Mouse (Mus musculus): ENCODE measurements around the gene Kdm2a. TPM values are rescaled to one million over a fixed set of nuclear protein-coding genes. Genes with fewer than 3 reads are reported as not detected.

The Kdm2a gene
- polyA plus RNA-seq, 1 experiment from 2014 or later: 48.3 TPM

DNA sequence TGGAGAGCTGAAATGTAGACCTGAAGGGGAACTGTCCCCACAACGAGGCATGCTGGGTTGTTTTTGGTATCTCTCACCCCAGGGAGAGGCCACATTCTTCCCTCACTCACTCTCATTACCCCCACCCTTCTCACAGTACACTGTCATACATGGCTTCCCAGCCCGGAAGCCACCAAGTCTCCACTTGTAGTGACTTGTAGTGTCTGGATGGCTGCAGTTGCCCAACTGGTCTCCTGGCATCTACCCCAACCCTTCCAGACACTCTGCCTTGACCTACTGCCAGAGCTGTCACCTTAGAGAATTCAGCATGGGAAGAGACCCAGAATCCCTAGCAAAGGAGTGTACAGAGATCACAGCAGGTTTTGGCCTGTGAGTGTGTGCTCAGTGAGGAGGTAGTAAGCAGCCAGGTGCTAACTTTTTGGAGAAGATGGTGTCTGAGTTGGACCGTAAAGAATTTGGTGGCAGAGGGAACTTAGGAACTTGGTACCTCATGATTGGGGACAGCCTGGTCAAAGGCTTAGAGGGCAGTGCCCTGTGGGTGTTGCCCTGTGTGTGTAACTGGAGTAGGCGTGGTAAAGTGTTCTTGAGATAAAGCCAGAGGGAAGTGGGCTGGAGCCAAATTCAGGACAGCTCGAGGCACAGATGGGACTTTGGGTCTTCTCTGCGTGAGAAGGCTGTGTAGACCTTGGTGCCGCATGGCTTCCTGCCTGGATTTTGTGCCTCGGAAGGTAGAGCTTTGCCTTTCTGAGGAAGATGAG, 22.2 kb upstream of the Kdm2a start:
- H3K9ac ChIP-seq (ENCODE audit: low read depth, low read length): no peak overlapping the region
- DNase-seq (ENCODE audit: low spot score): no peak
- no peaks in the 10 kb centered on the region for H3K9me3 ChIP-seq (ENCODE audit: control insufficient read depth, low read length)
- H3K27ac ChIP-seq (replicated peaks; ENCODE audit: low read depth, low read length): no peak overlapping the region
- H3K27me3 ChIP-seq (replicated peaks; ENCODE audit: control insufficient read depth, insufficient read depth, low read length): no peaks in the 10 kb centered on the region
- peaks cover 33% of the 10 kb centered on the region for H3K36me3 ChIP-seq (ENCODE audit: control insufficient read depth, insufficient read depth, low read length)
- no peak overlapping the region for H3K4me2 ChIP-seq (ENCODE audit: low read depth, low read length)
- 0 out of 2 replicates have a peak, but pooled peaks have one; percentile 24 for ATAC-seq (ENCODE audit: low read depth)
- no peaks in the 10 kb centered on the region for H3K4me1 ChIP-seq (ENCODE audit: control insufficient read depth, insufficient read depth, low read length)
- H3K4me3 ChIP-seq (ENCODE audit: low read depth, low read length): no peak overlapping the region
- 81% methylated on average over 8 of the region's 8 CpGs for WGBS

DNA sequence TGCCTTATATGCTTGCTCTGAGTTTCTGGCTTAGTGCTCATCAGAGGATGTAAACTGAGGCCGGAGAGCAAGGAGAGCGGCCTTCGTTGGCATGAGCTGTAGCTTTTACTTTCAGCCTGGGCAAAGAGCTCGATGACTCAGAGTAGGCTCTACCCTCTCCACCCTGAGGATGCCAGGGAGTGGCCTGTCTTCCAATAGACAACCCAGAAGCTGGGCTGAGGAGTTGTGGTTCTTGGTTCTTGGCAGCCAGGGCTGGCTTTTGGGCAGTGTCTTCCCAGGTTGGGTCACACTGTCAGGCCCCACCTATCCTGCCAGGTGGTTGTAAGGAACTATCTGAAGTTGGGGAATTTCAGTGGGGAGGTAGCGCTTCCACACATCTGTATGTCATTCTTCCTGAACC, 21.6 kb upstream of the Kdm2a start:
- Histone ChIP-seq H3K9me3 (ENCODE audit: control insufficient read depth, low read length) (no peaks in the 10 kb centered on the region), H3K36me3 (ENCODE audit: control insufficient read depth, insufficient read depth, low read length) (peaks cover 27% of the 10 kb centered on the region), H3K27me3 (replicated peaks; ENCODE audit: control insufficient read depth, insufficient read depth, low read length) (no peaks in the 10 kb centered on the region), H3K27ac (replicated peaks; ENCODE audit: low read depth, low read length) (no peak overlapping the region), H3K4me3 (ENCODE audit: low read depth, low read length) (no peak overlapping the region), H3K9ac (ENCODE audit: low read depth, low read length) (no peak overlapping the region), H3K4me1 (ENCODE audit: control insufficient read depth, insufficient read depth, low read length) (no peaks in the 10 kb centered on the region), H3K4me2 (ENCODE audit: low read depth, low read length) (no peak overlapping the region)
- DNase-seq (ENCODE audit: low spot score) (no peak), ATAC-seq (ENCODE audit: low read depth) (no peak)
- WGBS: 95% methylated on average over 5 of the region's 5 CpGs

DNA sequence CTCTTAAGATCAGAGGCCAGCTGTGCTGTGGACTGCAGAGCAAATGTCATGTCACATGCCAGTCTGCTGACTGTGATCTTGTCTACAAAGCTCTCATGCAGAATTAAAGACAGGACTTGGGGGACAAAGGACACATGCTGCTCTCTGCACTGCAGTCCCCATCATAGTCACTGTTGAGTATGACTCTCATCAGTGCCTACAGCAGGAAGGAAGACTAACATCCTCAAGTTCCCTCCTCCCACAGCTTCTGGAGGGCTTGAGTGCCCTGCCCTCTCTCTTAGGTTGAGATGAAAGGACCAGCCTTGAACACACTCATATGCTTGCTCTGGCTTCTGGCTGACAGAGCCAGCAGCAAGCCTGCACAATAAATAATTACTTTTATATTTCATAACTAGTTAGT, 19.6 kb upstream of the Kdm2a start:
- Histone ChIP-seq H3K4me3 (ENCODE audit: low read depth, low read length) (no peak overlapping the region), H3K9ac (ENCODE audit: low read depth, low read length) (no peak overlapping the region), H3K4me1 (ENCODE audit: control insufficient read depth, insufficient read depth, low read length) (no peaks in the 10 kb centered on the region), H3K9me3 (ENCODE audit: control insufficient read depth, low read length) (no peaks in the 10 kb centered on the region), H3K27me3 (replicated peaks; ENCODE audit: control insufficient read depth, insufficient read depth, low read length) (no peaks in the 10 kb centered on the region), H3K27ac (replicated peaks; ENCODE audit: low read depth, low read length) (no peak overlapping the region), H3K4me2 (ENCODE audit: low read depth, low read length) (no peak overlapping the region), H3K36me3 (ENCODE audit: control insufficient read depth, insufficient read depth, low read length) (peaks cover 9% of the 10 kb centered on the region)
- DNase-seq (ENCODE audit: low spot score): no peak
- ATAC-seq (ENCODE audit: low read depth): no peak

DNA sequence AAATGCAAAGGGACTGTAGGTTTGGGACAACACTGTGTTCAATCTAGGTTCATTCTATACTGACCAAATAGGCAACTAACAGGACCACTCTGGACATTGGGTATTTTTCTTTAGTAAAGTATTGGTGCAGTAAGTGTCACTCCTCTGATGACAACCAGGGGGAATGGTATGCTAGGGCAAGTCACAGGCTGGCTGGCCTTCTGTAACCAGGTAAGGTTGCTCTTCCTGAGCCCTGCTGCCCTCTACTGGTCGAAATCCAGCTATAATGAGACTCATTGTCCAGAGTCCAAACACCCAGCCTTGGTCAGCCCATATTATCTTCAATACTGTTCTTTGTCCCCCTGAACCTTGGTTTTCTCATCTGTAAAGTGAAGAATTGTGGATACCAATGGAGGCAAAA, 19.1 kb upstream of the Kdm2a start:
- DNase-seq (ENCODE audit: low spot score) (peak; percentile 69), ATAC-seq (ENCODE audit: low read depth) (peak; percentile 41; the same call in 1 of the 2 replicates)
- WGBS: 11% methylated on average over 1 of the region's 1 CpGs
- Histone ChIP-seq H3K4me1 (ENCODE audit: control insufficient read depth, insufficient read depth, low read length) (no peaks in the 10 kb centered on the region), H3K9ac (ENCODE audit: low read depth, low read length) (no peak overlapping the region), H3K4me2 (ENCODE audit: low read depth, low read length) (no peak overlapping the region), H3K27me3 (replicated peaks; ENCODE audit: control insufficient read depth, insufficient read depth, low read length) (no peaks in the 10 kb centered on the region), H3K9me3 (ENCODE audit: control insufficient read depth, low read length) (no peaks in the 10 kb centered on the region), H3K27ac (replicated peaks; ENCODE audit: low read depth, low read length) (no peak overlapping the region), H3K36me3 (ENCODE audit: control insufficient read depth, insufficient read depth, low read length) (peaks cover 7% of the 10 kb centered on the region; the same call in 1 of the 2 replicates), H3K4me3 (ENCODE audit: low read depth, low read length) (no peak overlapping the region)

DNA sequence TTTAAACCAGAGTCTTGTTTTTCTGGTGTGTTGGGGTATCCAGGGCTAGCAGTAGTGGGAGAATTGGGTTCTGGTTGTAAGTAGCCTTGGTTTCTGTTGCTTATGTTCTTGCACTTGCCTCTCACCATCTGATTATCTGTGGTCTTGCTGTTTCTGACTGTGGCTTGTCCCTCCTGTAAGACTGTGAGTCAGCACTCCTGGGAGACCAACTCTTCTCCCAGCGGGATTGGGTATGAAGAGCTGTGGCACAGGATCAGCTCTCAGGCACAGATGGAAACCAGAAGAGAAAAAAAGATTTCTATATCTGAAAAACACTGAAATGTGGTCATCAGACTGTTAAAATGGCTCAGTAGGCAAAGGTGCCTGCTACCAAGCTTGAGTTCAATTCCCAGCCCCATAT, 16.5 kb upstream of the Kdm2a start:
- WGBS: 71% methylated on average over 1 of the region's 1 CpGs
- DNase-seq (ENCODE audit: low spot score): no peak

DNA sequence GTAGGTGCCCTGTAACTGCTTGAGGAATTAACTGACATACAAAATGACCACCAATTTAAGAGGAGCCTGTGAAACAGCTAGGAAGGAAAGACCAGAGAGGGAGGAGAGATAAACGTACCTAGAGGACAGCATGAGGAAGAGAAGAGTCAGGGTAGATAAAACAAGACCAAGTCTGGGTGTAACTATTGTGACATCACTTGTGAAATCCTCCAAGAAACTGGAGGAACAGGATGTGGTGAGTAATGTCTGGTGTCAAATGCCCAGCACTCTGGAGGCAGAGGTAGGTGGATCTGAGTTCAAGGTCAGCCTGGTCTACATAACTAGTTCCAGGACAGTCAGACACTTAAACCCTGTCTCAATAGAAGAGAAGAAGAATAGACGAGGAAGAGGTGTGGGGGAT, 11.0 kb upstream of the Kdm2a start:
- H3K9ac ChIP-seq (ENCODE audit: low read depth, low read length): no peak overlapping the region
- no peak overlapping the region for H3K4me2 ChIP-seq (ENCODE audit: low read depth, low read length)
- H3K4me1 ChIP-seq (ENCODE audit: control insufficient read depth, insufficient read depth, low read length): no peaks in the 10 kb centered on the region
- 59% methylated on average over 2 of the region's 2 CpGs for WGBS
- DNase-seq (ENCODE audit: low spot score) (no peak), ATAC-seq (ENCODE audit: low read depth) (no peak)
- no peak overlapping the region for H3K4me3 ChIP-seq (ENCODE audit: low read depth, low read length)
- H3K27me3 ChIP-seq (replicated peaks; ENCODE audit: control insufficient read depth, insufficient read depth, low read length): no peaks in the 10 kb centered on the region
- H3K27ac ChIP-seq (replicated peaks; ENCODE audit: low read depth, low read length): no peak overlapping the region
- no peaks in the 10 kb centered on the region for H3K9me3 ChIP-seq (ENCODE audit: control insufficient read depth, low read length)
- H3K36me3 ChIP-seq (ENCODE audit: control insufficient read depth, insufficient read depth, low read length): no peaks in the 10 kb centered on the region

More for the DNA sequence above, 16.5 kb upstream of the Kdm2a start:
- H3K27ac ChIP-seq (replicated peaks; ENCODE audit: low read depth, low read length): no peak overlapping the region
- H3K9ac ChIP-seq (ENCODE audit: low read depth, low read length): no peak overlapping the region
- H3K4me3 ChIP-seq (ENCODE audit: low read depth, low read length): no peak overlapping the region
- no peaks in the 10 kb centered on the region for H3K27me3 ChIP-seq (replicated peaks; ENCODE audit: control insufficient read depth, insufficient read depth, low read length)
- H3K4me1 ChIP-seq (ENCODE audit: control insufficient read depth, insufficient read depth, low read length): no peaks in the 10 kb centered on the region
- no peak for ATAC-seq (ENCODE audit: low read depth)
- no peaks in the 10 kb centered on the region for H3K36me3 ChIP-seq (ENCODE audit: control insufficient read depth, insufficient read depth, low read length)
- no peaks in the 10 kb centered on the region for H3K9me3 ChIP-seq (ENCODE audit: control insufficient read depth, low read length)
- H3K4me2 ChIP-seq (ENCODE audit: low read depth, low read length): no peak overlapping the region

DNA sequence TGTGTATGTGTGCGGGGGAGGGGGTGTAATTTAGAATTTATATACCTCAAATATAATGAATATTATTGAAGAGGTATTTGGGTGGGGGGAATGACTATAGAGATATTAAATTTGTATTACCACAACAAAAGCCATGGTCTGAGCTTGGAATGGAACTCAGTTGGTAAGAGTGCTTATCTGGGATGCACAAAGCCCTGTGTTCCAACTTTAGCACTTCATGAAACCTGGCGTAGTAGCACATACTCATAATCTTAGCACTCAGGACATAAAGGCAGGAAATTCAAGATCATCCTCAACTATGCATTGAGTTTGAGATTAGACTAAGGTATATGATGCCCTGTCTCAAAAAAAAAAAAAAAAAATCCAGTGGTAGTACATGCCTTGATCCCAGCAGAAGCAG, 6.8 kb upstream of the Kdm2a start:
- Histone ChIP-seq H3K9me3 (ENCODE audit: control insufficient read depth, low read length) (no peaks in the 10 kb centered on the region), H3K4me2 (ENCODE audit: low read depth, low read length) (no peak overlapping the region), H3K27me3 (replicated peaks; ENCODE audit: control insufficient read depth, insufficient read depth, low read length) (no peaks in the 10 kb centered on the region), H3K9ac (ENCODE audit: low read depth, low read length) (no peak overlapping the region), H3K4me3 (ENCODE audit: low read depth, low read length) (no peak overlapping the region), H3K27ac (replicated peaks; ENCODE audit: low read depth, low read length) (no peak overlapping the region), H3K4me1 (ENCODE audit: control insufficient read depth, insufficient read depth, low read length) (no peaks in the 10 kb centered on the region), H3K36me3 (ENCODE audit: control insufficient read depth, insufficient read depth, low read length) (no peaks in the 10 kb centered on the region)
- no peak for DNase-seq (ENCODE audit: low spot score)
- no peak for ATAC-seq (ENCODE audit: low read depth)
- WGBS: 93% methylated on average over 2 of the region's 2 CpGs

DNA sequence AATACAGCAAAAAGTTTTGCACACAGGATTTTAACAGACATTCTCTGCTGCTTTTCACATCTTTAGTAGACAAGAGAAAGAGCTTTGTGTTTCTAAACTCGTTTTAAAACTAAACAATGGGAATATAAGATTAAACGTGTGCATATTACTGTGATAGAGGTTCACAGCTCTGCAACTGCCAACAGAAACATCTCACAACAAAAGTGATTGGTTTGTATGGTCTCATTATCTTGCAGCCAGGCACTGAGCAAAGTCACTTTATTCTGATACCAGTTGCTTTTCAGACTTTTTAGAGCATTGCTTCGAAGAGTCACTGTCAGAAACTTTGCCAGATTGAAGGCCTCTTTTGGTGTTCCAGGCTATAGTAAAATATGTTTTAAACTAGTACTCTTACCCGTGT, 874 bp upstream of the Kdm2a start:
- no peak for ATAC-seq (ENCODE audit: low read depth)
- no peak for DNase-seq (ENCODE audit: low spot score)
- peak overlapping the region; percentile 72; the same call in 1 of the 2 replicates for H3K4me2 ChIP-seq (ENCODE audit: low read depth, low read length)
- no peaks in the 10 kb centered on the region for H3K27me3 ChIP-seq (replicated peaks; ENCODE audit: control insufficient read depth, insufficient read depth, low read length)
- WGBS: 77% methylated on average over 4 of the region's 4 CpGs
- no peak overlapping the region for H3K9ac ChIP-seq (ENCODE audit: low read depth, low read length)
- H3K4me1 ChIP-seq (ENCODE audit: control insufficient read depth, insufficient read depth, low read length): peaks cover 8% of the 10 kb centered on the region
- no peaks in the 10 kb centered on the region for H3K9me3 ChIP-seq (ENCODE audit: control insufficient read depth, low read length)
- H3K27ac ChIP-seq (replicated peaks; ENCODE audit: low read depth, low read length): peak overlapping the region; percentile 90; the same call in 1 of the 2 replicates
- peak overlapping the region; percentile 100; the same call in 1 of the 2 replicates for H3K4me3 ChIP-seq (ENCODE audit: low read depth, low read length)
- H3K36me3 ChIP-seq (ENCODE audit: control insufficient read depth, insufficient read depth, low read length): no peaks in the 10 kb centered on the region

DNA sequence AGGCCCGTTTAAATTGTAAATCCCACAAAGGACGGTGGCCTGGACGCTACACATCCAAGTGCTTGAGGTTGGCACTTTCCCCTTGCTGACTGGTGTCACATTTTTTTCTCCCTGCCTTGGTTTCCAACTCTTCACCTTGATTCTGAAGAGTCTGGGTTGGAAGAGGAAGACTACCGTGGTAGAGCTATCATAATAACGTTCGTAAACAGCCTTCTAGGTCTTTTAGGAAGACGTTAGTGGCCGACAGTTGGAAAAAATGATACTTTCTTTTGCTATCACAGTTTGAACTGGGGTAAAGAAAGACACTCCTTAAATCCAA, 504 bp upstream of the Kdm2a start:
- Histone ChIP-seq H3K27me3 (replicated peaks; ENCODE audit: control insufficient read depth, insufficient read depth, low read length) (no peaks in the 10 kb centered on the region), H3K36me3 (ENCODE audit: control insufficient read depth, insufficient read depth, low read length) (peaks cover 2% of the 10 kb centered on the region; the same call in 1 of the 2 replicates), H3K9ac (ENCODE audit: low read depth, low read length) (peak overlapping the region; percentile 99), H3K4me2 (ENCODE audit: low read depth, low read length) (peak overlapping the region; percentile 72), H3K4me3 (ENCODE audit: low read depth, low read length) (peak overlapping the region; percentile 100), H3K27ac (replicated peaks; ENCODE audit: low read depth, low read length) (peak overlapping the region; percentile 90), H3K4me1 (ENCODE audit: control insufficient read depth, insufficient read depth, low read length) (peaks cover 10% of the 10 kb centered on the region), H3K9me3 (ENCODE audit: control insufficient read depth, low read length) (no peaks in the 10 kb centered on the region)
- ATAC-seq (ENCODE audit: low read depth) (no peak), DNase-seq (ENCODE audit: low spot score) (no peak)
- WGBS: 26% methylated on average over 8 of the region's 8 CpGs

Data from embryonic facial prominence, embryonic 14.5 days (tissue).